Mouse (Mus musculus) kidney, adult 10 weeks (tissue): ENCODE data around the gene Grin3a. TPM values are rescaled to one million over a fixed set of nuclear protein-coding genes. Genes with fewer than 3 reads are reported as not detected.

Source experiments
- polyA plus RNA-seq: library from polyadenylated mRNA; stranded (reverse); fragments of 350-450 nt; fragmentation: Illumina TruSeq; extraction: RNeasy Lipid Tissue Mini Kit (QIAGEN cat#74804); gene quantifications from one replicate; pipeline ENCODE4 v1.2.3, GENCODE M21; 2014; ENCODE audit warnings: low read depth, low replicate concordance

The Grin3a gene
- 0.69 TPM for polyA plus RNA-seq

GRCm38 (mm10) chr4:49845612-49845985 lies at the start of gene Grin3a:
Gene Grin3a (minus strand): TSS chr4:49845744.

GRCm38 (mm10) chr4:49681812-49682211 lies 163.7 kb downstream of the Grin3a start, which contains the start of gene Ppp3r2:
Gene Ppp3r2 (minus strand): TSS chr4:49682024.

GRCm38 (mm10) chr4:49631319-49632138 lies 214.0 kb downstream of the Grin3a start, which contains the start of gene Rnf20:
Gene Rnf20 (plus strand): TSS chr4:49632006.

Other genes with a start within 250 kb of the Grin3a start
- 7.1 TPM for gene Tmem246, start 247.9 kb downstream of the Grin3a start, polyA plus RNA-seq
- 46.1 TPM for gene Rnf20, start 213.7 kb downstream of the Grin3a start, polyA plus RNA-seq
- gene Ppp3r2, start 163.7 kb downstream of the Grin3a start, polyA plus RNA-seq, result not detected